22 mouse cellular contexts compared by ENCODE assay signal in the genomic region with DNA sequence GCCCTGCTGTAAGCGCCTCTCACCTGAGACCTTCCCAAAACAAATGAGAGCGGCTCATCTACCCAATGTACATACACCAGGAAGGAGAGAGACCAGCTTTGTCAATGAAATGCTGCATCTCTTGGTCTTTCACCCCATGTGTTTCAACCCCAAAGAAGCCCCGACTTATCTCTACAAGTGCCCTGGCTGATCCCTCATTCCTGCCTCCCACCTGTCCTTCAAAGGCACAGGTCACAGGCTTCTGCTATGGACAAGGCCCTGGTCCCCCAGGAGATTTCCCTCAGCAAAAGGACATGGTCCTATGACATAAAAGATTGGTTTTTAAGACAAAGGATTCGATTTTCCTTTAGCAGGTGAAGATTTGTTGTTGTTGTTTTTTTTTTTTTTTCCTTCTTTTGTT.
"Had no signal": no experiment of that assay in that cellular context is flagged by ENCODE, and none has a peak within 500 bp of the region (broad histone marks: within the 10 kb centered on the region; RNA-seq: fewer than 3 reads in every experiment).

No protein-coding gene starts in this region.

- H3K27me3 ChIP-seq: limb, embryonic 13.5 days; liver, embryonic 12.5 days; liver, embryonic 15.5 days; lung, embryonic 15.5 days; neural tube, embryonic 13.5 days; stomach, embryonic 15.5 days had no signal

- H3K9me3 ChIP-seq: limb, embryonic 10.5 days; limb, embryonic 13.5 days; liver, embryonic 12.5 days; liver, embryonic 15.5 days; lung, embryonic 15.5 days; megakaryocyte, embryonic 14.5 days; neural tube, embryonic 13.5 days; stomach, embryonic 15.5 days had no signal

- H3K4me1 ChIP-seq: limb, embryonic 10.5 days; limb, embryonic 13.5 days; liver, embryonic 12.5 days; liver, embryonic 15.5 days; lung, embryonic 15.5 days; stomach, embryonic 15.5 days had no signal

- H3K36me3 ChIP-seq: limb, embryonic 10.5 days; limb, embryonic 13.5 days; liver, embryonic 12.5 days; liver, embryonic 15.5 days; lung, embryonic 15.5 days; neural tube, embryonic 13.5 days; stomach, embryonic 15.5 days had no signal

- H3K9ac ChIP-seq: limb, embryonic 13.5 days; liver, embryonic 12.5 days; liver, embryonic 15.5 days; lung, embryonic 15.5 days; stomach, embryonic 15.5 days had no signal

- ATAC-seq: liver, embryonic 12.5 days had no signal

- H3K27ac ChIP-seq: kidney, postnatal 0 days; layer of hippocampus, adult 2 months; limb, embryonic 10.5 days; limb, embryonic 13.5 days; liver, embryonic 12.5 days; liver, embryonic 15.5 days; lung, embryonic 15.5 days; neural tube, embryonic 13.5 days; stomach, embryonic 15.5 days had no signal

- DNase-seq: kidney, adult 2 months; kidney, postnatal 25 days; layer of hippocampus, adult 9-11 months; liver; lung, adult 18-20 months; lung, postnatal 10 days; lung, postnatal 36 days; midbrain, embryonic 14.5 days; right cerebral cortex, postnatal 25 days; spleen, adult 18-20 months; thymus, postnatal 25 days had no signal

- H3K4me2 ChIP-seq: limb, embryonic 13.5 days; liver, embryonic 12.5 days; liver, embryonic 15.5 days; lung, embryonic 15.5 days; neural tube, embryonic 13.5 days; stomach, embryonic 15.5 days had no signal

- H3K4me3 ChIP-seq: layer of hippocampus, adult 2 months; limb, embryonic 10.5 days; limb, embryonic 13.5 days; liver, embryonic 12.5 days; liver, embryonic 15.5 days; lung, embryonic 15.5 days; megakaryocyte, embryonic 14.5 days; myocyte; neural tube, embryonic 13.5 days; stomach, embryonic 15.5 days had no signal
